Mouse (Mus musculus) thymus, adult 2 months (tissue): ENCODE measurements around the gene Ces1g.

Source experiments
- CTCF ChIP-seq: fragments of 200-500 bp; IDR thresholded peaks from 2 replicates; pipeline ENCODE4 v1.5.1; 2012; ENCODE audit warnings: mild to moderate bottlenecking, control low read depth, low read length, moderate library complexity, borderline replicate concordance; ENCODE audit not compliant: control insufficient read depth, poor library complexity, insufficient read depth; ENCODE audit errors: extremely low read depth
- POLR2A ChIP-seq: fragments of 200-500 bp; IDR thresholded peaks from 2 replicates; pipeline ENCODE4 v1.6.1; 2012; ENCODE audit warnings: mild to moderate bottlenecking, low read length, control low read depth, moderate library complexity; ENCODE audit not compliant: control insufficient read depth, poor library complexity, insufficient read depth; ENCODE audit errors: extremely low read depth

DNA sequence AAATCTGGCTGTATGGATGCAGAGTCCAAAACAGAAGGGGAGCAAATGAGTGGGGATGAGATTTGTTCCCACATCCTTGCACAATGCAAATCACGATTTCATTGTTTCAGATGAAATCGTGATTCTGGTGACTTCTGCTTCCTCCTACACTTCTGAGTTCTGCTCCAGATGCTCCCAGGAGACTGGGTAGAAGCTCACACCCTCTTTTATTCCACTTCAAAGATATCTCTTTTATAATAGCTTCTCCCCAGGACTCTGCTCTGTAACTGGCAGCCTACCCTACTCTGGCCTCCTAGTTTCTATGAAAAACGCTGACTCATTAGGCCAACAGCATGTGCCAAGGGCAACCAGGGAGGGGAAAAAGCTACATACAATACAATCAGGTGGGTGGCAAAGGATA lies 63.8 kb downstream of the Ces1g start:
- TF ChIP-seq CTCF (no peak), POLR2A (no peak)
